Mouse (Mus musculus) CD4-positive helper T cell, adult 2 months (primary cell): ENCODE measurements around the gene Vmn1r88.
"Not testable (repeated sequence)": the region's sequence is repeated elsewhere in the genome, so short reads cannot be mapped to it uniquely, and the experiment has no call there.

Experiments
- DNase-seq: peaks from one replicate; pipeline ENCODE4 v3.0.0-alpha.2; 2012; ENCODE audit warnings: low read depth, missing footprints, low spot score

The Vmn1r88 gene

GRCm38 (mm10) chr7:13159268-13159667 is at the start of gene Vmn1r88:
Vmn1r88 (plus strand) TSS chr7:13159568.
- no peak for DNase-seq

DNA sequence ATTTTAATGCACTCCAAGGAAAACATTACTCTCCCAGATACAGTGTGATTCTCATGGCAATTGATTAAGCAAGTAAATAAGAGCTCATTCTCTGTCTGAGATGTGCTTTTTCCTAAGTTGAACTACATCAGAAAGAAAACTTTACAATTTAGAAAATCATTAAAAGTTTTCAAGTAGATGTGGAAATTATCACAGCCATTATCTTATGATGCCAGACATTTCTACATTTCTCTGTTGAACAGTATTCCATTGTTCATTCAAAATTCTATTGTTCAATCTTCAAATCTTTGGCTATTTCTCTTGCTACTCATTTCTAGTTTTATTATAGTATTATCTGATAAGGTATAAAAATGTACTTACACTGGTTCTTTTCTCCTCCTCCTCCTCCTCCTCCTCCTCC is 39.6 kb upstream of the Vmn1r88 start, which contains the start of gene Vmn1r86:
Vmn1r86 (minus strand) TSS at position 101 of the 400 bp plus-strand sequence.
- DNase-seq: no peak

- not testable (repeated sequence) for DNase-seq
Measured at GRCm38 (mm10) chr7:13123554-13124153, 35.7 kb upstream of the Vmn1r88 start.

- DNase-seq: no peak
Measured at GRCm38 (mm10) chr7:13131856-13132255, 27.5 kb upstream of the Vmn1r88 start.

- no peak for DNase-seq
Measured at GRCm38 (mm10) chr7:13137340-13137739, 22.0 kb upstream of the Vmn1r88 start.

- DNase-seq: no peak
Measured at GRCm38 (mm10) chr7:13140057-13140456, 19.3 kb upstream of the Vmn1r88 start, which contains the start of gene Vmn1r87. Vmn1r87 (minus strand) TSS chr7:13140157.

DNA sequence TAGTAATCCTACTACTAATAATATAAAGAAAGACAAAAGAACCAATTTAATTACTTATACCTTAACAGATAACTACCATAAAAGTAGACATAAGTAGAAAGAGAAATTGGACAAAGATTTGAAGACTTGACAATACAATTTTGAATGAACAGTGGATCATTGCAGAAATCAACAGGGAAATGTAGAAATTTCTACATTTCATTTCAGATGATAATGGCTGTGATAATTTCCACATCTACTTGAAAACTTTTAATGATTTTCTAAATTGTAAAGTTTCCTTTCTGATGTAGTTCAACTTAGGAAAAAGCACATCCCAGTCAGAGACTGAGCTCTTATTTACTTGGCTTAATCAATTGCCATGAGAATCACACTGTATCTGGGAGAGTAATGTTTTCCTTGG is 53.4 kb downstream of the Vmn1r88 start, which contains the start of gene Vmn1r89:
Vmn1r89 (plus strand) TSS at position 301 of the 400 bp plus-strand sequence.
- no peak for DNase-seq
